Mouse (Mus musculus): ENCODE data around the gene Hnf4a.
"Not testable (repeated sequence)": the region's sequence is repeated elsewhere in the genome, so short reads cannot be mapped to it uniquely, and the experiment has no call there.

The Hnf4a gene

GRCm38 (mm10) chr2:163617874-163618273 lies 111.3 kb downstream of the Hnf4a start:
- no peak for DNase-seq (ENCODE audit: low read depth, low spot score)

DNA sequence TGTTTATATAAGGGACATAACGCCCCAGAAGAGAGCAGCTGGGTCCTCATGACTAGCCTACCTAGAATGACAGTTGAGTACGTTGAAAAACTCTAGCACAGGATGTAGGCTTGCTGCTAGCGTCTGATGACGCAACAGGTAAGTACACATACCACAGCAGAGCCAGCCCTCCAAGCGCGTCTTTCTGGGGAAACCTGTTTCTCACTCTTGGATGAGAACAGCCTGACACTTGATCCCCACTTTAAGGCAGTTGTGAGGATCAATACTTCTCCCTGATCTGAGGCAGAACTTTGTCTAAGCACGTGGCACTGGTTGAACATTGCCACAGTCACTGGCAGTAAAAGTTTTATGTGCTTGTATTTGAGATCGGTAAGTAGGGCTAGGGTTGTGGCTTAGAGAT lies 113.8 kb downstream of the Hnf4a start:
- no peak for DNase-seq (ENCODE audit: low read depth, low spot score)

DNA sequence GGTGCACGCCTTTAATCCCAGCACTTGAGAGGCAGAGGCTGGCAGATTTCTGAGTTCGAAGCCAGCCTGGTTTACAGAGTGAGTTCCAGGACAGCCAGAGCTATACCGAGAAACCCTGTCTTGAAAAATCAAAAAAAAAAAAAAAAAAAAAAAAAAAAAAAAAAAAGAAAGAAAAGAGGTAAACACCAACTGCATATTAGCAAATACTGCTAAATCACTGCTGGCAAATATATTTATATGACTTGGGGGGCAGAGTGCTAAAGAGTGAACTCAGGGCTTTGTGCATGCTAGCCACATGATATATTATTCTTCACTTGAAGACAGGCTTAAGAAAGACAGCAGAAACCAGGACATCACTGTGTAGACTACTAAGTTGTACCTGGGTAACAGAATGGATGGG lies 114.8 kb downstream of the Hnf4a start:
- DNase-seq (ENCODE audit: low read depth, low spot score), result not testable (repeated sequence)
